Mouse (Mus musculus): ENCODE results near the gene Smyd5. TPM values are rescaled to one million over a fixed set of nuclear protein-coding genes. Genes with fewer than 3 reads are reported as not detected.

Smyd5 gene
- polyA plus RNA-seq, 1 experiment from 2014 or later, result 38.1 TPM

DNA sequence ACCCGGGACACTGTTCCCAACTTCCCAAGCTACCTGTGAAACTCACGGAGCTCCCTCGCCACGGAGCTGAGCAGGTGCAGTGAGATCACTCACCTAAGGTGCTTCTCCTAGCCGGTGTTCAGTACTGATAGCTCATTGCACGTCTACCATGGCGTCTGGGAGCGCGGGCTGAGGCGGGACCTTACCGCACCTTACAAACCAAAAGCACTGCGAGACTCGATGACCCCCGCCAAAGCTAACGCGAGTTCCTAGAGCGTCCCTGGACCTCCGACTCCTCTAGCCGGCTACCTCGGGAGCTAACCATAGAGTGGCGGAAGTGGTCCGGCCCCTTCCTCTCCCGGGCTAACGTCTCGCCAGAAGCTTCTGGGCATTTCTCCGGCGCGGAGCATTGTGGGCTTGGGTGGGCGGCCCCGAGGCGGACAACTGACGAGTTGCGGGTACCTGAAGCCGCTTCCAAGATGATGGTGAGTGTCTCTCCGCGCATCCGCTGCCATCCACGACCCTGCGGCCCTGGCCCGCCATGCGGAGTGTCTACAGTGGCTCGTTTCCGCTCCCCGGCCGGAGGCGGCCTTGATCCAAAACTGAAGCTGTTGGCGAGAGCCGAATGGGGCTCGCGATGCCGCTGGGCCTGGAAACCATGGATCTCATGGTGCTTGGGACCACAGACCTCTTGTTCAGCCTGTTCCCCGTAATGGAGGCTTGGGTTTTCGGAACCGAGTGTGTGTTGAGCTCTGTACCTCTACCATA, 20.0 kb downstream of the Smyd5 start, which contains the start of gene Pradc1:
Gene Pradc1 (minus strand): TSS at position 307 of the 747 bp plus-strand sequence.
- Histone ChIP-seq H3K4me3 (ENCODE audit: low read depth, low read length) (peak within 1 kb of the TSS; percentile 75), H3K36me3 (ENCODE audit: control insufficient read depth, insufficient read depth, low read length) (peaks cover 7% of the 10 kb centered on the region; the same call in 1 of the 2 replicates), H3K27me3 (replicated peaks; ENCODE audit: control insufficient read depth, insufficient read depth, low read length) (no peaks in the 10 kb centered on the region), H3K4me1 (ENCODE audit: control insufficient read depth, insufficient read depth, low read length) (peaks cover 16% of the 10 kb centered on the region), H3K27ac (replicated peaks; ENCODE audit: low read depth, low read length) (peak within 1 kb of the TSS; percentile 91), H3K4me2 (ENCODE audit: low read depth, low read length) (peak within 1 kb of the TSS; percentile 80), H3K9me3 (ENCODE audit: control insufficient read depth, low read length) (no peaks in the 10 kb centered on the region), H3K9ac (ENCODE audit: low read depth, low read length) (peak within 1 kb of the TSS; percentile 94)
- WGBS, result under 1% methylated on average over 53 of the region's 54 CpGs
- ATAC-seq (ENCODE audit: low read depth) (peak; percentile 95), DNase-seq (ENCODE audit: low spot score) (peak; percentile 100)

GRCm38 (mm10) chr6:85452411-85452665, 20.5 kb downstream of the Smyd5 start:
- DNase-seq (ENCODE audit: low spot score) (peak; percentile 49), ATAC-seq (ENCODE audit: low read depth) (no peak)
- under 1% methylated on average over 15 of the region's 15 CpGs for whole genome bisulfite sequencing
- Histone ChIP-seq H3K36me3 (ENCODE audit: control insufficient read depth, insufficient read depth, low read length) (peaks cover 6% of the 10 kb centered on the region; the same call in 1 of the 2 replicates), H3K4me1 (ENCODE audit: control insufficient read depth, insufficient read depth, low read length) (peaks cover 16% of the 10 kb centered on the region), H3K9me3 (ENCODE audit: control insufficient read depth, low read length) (no peaks in the 10 kb centered on the region), H3K4me3 (ENCODE audit: low read depth, low read length) (peak overlapping the region; percentile 75), H3K27me3 (replicated peaks; ENCODE audit: control insufficient read depth, insufficient read depth, low read length) (no peaks in the 10 kb centered on the region), H3K27ac (replicated peaks; ENCODE audit: low read depth, low read length) (peak overlapping the region; percentile 91), H3K9ac (ENCODE audit: low read depth, low read length) (peak overlapping the region; percentile 94), H3K4me2 (ENCODE audit: low read depth, low read length) (peak overlapping the region; percentile 80)

DNA sequence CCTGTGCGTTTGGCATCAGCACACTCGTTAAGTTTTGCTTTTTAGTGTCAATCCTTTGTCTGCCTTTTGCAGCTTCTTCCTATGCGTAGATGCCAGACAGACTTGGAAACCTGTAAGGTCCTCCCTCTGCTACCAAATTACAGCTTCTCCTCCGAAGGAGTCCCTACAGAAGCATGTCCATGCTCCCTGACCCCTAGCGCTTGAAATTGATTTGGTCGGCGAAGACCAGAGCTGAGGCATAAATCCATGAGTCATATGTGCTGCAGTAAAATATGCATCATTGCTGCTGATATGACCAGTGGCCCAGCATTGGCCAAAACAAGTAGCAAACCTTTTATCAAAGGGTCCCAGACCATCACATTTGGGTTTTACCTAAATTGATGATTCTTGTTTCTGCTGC, 21.0 kb downstream of the Smyd5 start:
- H3K4me1 ChIP-seq (ENCODE audit: control insufficient read depth, insufficient read depth, low read length), result peaks cover 16% of the 10 kb centered on the region
- peak overlapping the region; percentile 94 for H3K9ac ChIP-seq (ENCODE audit: low read depth, low read length)
- DNase-seq (ENCODE audit: low spot score) (no peak), ATAC-seq (ENCODE audit: low read depth) (no peak)
- H3K27me3 ChIP-seq (replicated peaks; ENCODE audit: control insufficient read depth, insufficient read depth, low read length), result no peaks in the 10 kb centered on the region
- peaks cover 6% of the 10 kb centered on the region; the same call in 1 of the 2 replicates for H3K36me3 ChIP-seq (ENCODE audit: control insufficient read depth, insufficient read depth, low read length)
- peak overlapping the region; percentile 75 for H3K4me3 ChIP-seq (ENCODE audit: low read depth, low read length)
- H3K27ac ChIP-seq (replicated peaks; ENCODE audit: low read depth, low read length), result peak overlapping the region; percentile 91; the same call in 1 of the 2 replicates
- no peaks in the 10 kb centered on the region for H3K9me3 ChIP-seq (ENCODE audit: control insufficient read depth, low read length)
- 5% methylated on average over 7 of the region's 7 CpGs for WGBS
- peak overlapping the region; percentile 80 for H3K4me2 ChIP-seq (ENCODE audit: low read depth, low read length)

- DNase-seq (ENCODE audit: low spot score) (no peak), ATAC-seq (ENCODE audit: low read depth) (no peak)
- H3K27me3 ChIP-seq (replicated peaks; ENCODE audit: control insufficient read depth, insufficient read depth, low read length), result no peaks in the 10 kb centered on the region
- no peak overlapping the region for H3K4me2 ChIP-seq (ENCODE audit: low read depth, low read length)
- no peaks in the 10 kb centered on the region for H3K4me1 ChIP-seq (ENCODE audit: control insufficient read depth, insufficient read depth, low read length)
- H3K36me3 ChIP-seq (ENCODE audit: control insufficient read depth, insufficient read depth, low read length), result peaks cover 63% of the 10 kb centered on the region
- H3K9me3 ChIP-seq (ENCODE audit: control insufficient read depth, low read length), result no peaks in the 10 kb centered on the region
- H3K27ac ChIP-seq (replicated peaks; ENCODE audit: low read depth, low read length), result no peak overlapping the region
- no peak overlapping the region for H3K9ac ChIP-seq (ENCODE audit: low read depth, low read length)
- no peak overlapping the region for H3K4me3 ChIP-seq (ENCODE audit: low read depth, low read length)
- 97% methylated on average over 2 of the region's 2 CpGs for WGBS
Measured at GRCm38 (mm10) chr6:85459621-85460020, 27.8 kb downstream of the Smyd5 start.

- Histone ChIP-seq H3K9ac (ENCODE audit: low read depth, low read length) (no peak overlapping the region), H3K4me2 (ENCODE audit: low read depth, low read length) (no peak overlapping the region), H3K27me3 (replicated peaks; ENCODE audit: control insufficient read depth, insufficient read depth, low read length) (no peaks in the 10 kb centered on the region), H3K27ac (replicated peaks; ENCODE audit: low read depth, low read length) (no peak overlapping the region), H3K4me3 (ENCODE audit: low read depth, low read length) (no peak overlapping the region), H3K36me3 (ENCODE audit: control insufficient read depth, insufficient read depth, low read length) (peaks cover 94% of the 10 kb centered on the region), H3K9me3 (ENCODE audit: control insufficient read depth, low read length) (no peaks in the 10 kb centered on the region), H3K4me1 (ENCODE audit: control insufficient read depth, insufficient read depth, low read length) (no peaks in the 10 kb centered on the region)
- no peak for DNase-seq (ENCODE audit: low spot score)
- no peak for ATAC-seq (ENCODE audit: low read depth)
Measured at GRCm38 (mm10) chr6:85465381-85465780, 33.6 kb downstream of the Smyd5 start.

- DNase-seq (ENCODE audit: low spot score) (no peak), ATAC-seq (ENCODE audit: low read depth) (0 out of 2 replicates have a peak, but pooled peaks have one; percentile 39)
- 79% methylated on average over 5 of the region's 5 CpGs for WGBS
- Histone ChIP-seq H3K27ac (replicated peaks; ENCODE audit: low read depth, low read length) (no peak overlapping the region), H3K4me2 (ENCODE audit: low read depth, low read length) (no peak overlapping the region), H3K27me3 (replicated peaks; ENCODE audit: control insufficient read depth, insufficient read depth, low read length) (no peaks in the 10 kb centered on the region), H3K9ac (ENCODE audit: low read depth, low read length) (no peak overlapping the region), H3K4me1 (ENCODE audit: control insufficient read depth, insufficient read depth, low read length) (no peaks in the 10 kb centered on the region), H3K36me3 (ENCODE audit: control insufficient read depth, insufficient read depth, low read length) (peaks cover 49% of the 10 kb centered on the region), H3K4me3 (ENCODE audit: low read depth, low read length) (no peak overlapping the region), H3K9me3 (ENCODE audit: control insufficient read depth, low read length) (no peaks in the 10 kb centered on the region)
Measured at GRCm38 (mm10) chr6:85469660-85470430, 38.1 kb downstream of the Smyd5 start.

DNA sequence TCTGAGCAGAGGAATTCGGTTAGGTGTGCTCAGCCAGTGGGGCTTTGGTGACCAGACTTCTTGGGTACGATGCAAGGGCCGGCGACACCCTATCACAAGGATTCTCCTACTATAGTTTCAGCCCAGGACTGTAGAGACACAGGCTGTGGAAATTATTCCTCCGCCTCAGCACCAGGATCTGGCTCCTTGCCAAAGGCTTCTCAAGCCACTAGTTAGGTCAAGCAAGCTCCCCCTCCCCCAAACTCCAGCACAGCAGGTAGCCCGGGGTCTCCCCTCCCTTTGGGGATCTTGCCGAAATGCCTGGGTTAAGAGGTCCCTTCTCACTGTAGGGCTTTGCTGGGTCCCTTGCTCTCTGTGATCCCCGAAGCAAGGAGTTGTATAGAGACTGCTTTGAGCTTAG, 40.2 kb downstream of the Smyd5 start:
- 57% methylated on average over 8 of the region's 8 CpGs for WGBS
- Histone ChIP-seq H3K36me3 (ENCODE audit: control insufficient read depth, insufficient read depth, low read length) (peaks cover 28% of the 10 kb centered on the region), H3K4me1 (ENCODE audit: control insufficient read depth, insufficient read depth, low read length) (no peaks in the 10 kb centered on the region), H3K4me3 (ENCODE audit: low read depth, low read length) (no peak overlapping the region), H3K4me2 (ENCODE audit: low read depth, low read length) (no peak overlapping the region), H3K27me3 (replicated peaks; ENCODE audit: control insufficient read depth, insufficient read depth, low read length) (no peaks in the 10 kb centered on the region), H3K27ac (replicated peaks; ENCODE audit: low read depth, low read length) (no peak overlapping the region), H3K9ac (ENCODE audit: low read depth, low read length) (no peak overlapping the region), H3K9me3 (ENCODE audit: control insufficient read depth, low read length) (no peaks in the 10 kb centered on the region)
- DNase-seq (ENCODE audit: low spot score) (no peak), ATAC-seq (ENCODE audit: low read depth) (no peak)

DNA sequence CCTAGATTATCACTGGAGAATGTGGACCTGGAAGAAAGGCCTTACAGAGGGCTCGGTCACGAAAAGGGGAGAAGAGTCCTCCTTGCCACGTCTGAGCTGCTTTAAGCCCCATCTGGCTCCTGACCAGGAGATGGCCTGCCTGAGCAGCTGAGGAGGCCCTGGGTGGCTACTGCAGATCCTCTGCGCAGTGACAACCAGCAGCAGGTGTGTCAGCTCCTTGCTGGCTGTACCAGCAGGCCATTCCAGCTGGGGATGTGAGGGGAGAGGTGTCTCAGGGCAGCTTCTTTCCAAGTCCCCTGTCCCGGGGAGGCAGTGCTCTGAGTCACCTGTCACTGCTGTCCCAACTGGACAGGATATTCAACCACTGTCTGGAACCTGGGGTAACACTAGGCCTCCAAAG, 40.8 kb downstream of the Smyd5 start:
- H3K27ac ChIP-seq (replicated peaks; ENCODE audit: low read depth, low read length), result no peak overlapping the region
- peaks cover 22% of the 10 kb centered on the region for H3K36me3 ChIP-seq (ENCODE audit: control insufficient read depth, insufficient read depth, low read length)
- 53% methylated on average over 5 of the region's 5 CpGs for WGBS
- H3K4me3 ChIP-seq (ENCODE audit: low read depth, low read length), result no peak overlapping the region
- no peak for DNase-seq (ENCODE audit: low spot score)
- no peak for ATAC-seq (ENCODE audit: low read depth)
- no peak overlapping the region for H3K9ac ChIP-seq (ENCODE audit: low read depth, low read length)
- H3K4me2 ChIP-seq (ENCODE audit: low read depth, low read length), result no peak overlapping the region
- H3K4me1 ChIP-seq (ENCODE audit: control insufficient read depth, insufficient read depth, low read length), result no peaks in the 10 kb centered on the region
- H3K9me3 ChIP-seq (ENCODE audit: control insufficient read depth, low read length), result no peaks in the 10 kb centered on the region
- no peaks in the 10 kb centered on the region for H3K27me3 ChIP-seq (replicated peaks; ENCODE audit: control insufficient read depth, insufficient read depth, low read length)

Data from embryonic facial prominence, embryonic 14.5 days (tissue).